Mouse (Mus musculus) liver, embryonic 14 days (tissue): ENCODE results near the gene Lgr5. TPM values are rescaled to one million over a fixed set of nuclear protein-coding genes. Genes with fewer than 3 reads are reported as not detected.

Experiments used
- polyA plus RNA-seq: library from polyadenylated mRNA; depleted of rRNA; stranded (reverse); fragments of >200 nt; gene quantifications from 2 replicates; pipeline ENCODE4 v1.2.3, GENCODE M21; 2012; rRNA removed

Lgr5 gene
- 0.55 and 0.69 TPM in 2 replicates for polyA plus RNA-seq

GRCm38 (mm10) chr10:115587301-115587969, at the start of gene Lgr5:
Gene Lgr5 (minus strand): TSS chr10:115587780.

GRCm38 (mm10) chr10:115569712-115570491, 17.7 kb downstream of the Lgr5 start, which contains the start of gene A930009A15Rik:
Gene A930009A15Rik (plus strand): TSS chr10:115569986.

Other genes with a start within 250 kb of the Lgr5 start
- gene Tmem19, start 225.3 kb downstream of the Lgr5 start, polyA plus RNA-seq = 4.3 and 5.0 TPM in 2 replicates
- 3.3 and 4.2 TPM in 2 replicates for gene Thap2, start 203.3 kb downstream of the Lgr5 start, polyA plus RNA-seq
- 34.7 and 38.0 TPM in 2 replicates for gene Zfc3h1, start 202.8 kb downstream of the Lgr5 start, polyA plus RNA-seq
- gene A930009A15Rik, start 17.8 kb downstream of the Lgr5 start, polyA plus RNA-seq = not detected in 2 replicates
- gene Tspan8, start 229.1 kb upstream of the Lgr5 start, polyA plus RNA-seq = 35.5 and 41.5 TPM in 2 replicates